Mouse (Mus musculus): ENCODE results near the gene Pigz. TPM values are rescaled to one million over a fixed set of nuclear protein-coding genes. Genes with fewer than 3 reads are reported as not detected.

Pigz gene
- total RNA-seq (2021) (1 to 10 TPM; 1.7 to 2.3 TPM), polyA plus RNA-seq (2012; rRNA removed) (2.4 and 2.9 TPM in 2 replicates)
- long read RNA-seq: 0 reads

GRCm38 (mm10) chr16:31933751-31934549 is at the start of gene Pigz:
TSS of gene Pigz (plus strand) at chr16:31933851.
- 15% methylated on average over 42 of the region's 42 CpGs for WGBS
- Histone ChIP-seq H3K27ac (peak within 1 kb of the TSS; percentile 73), H3K79me2 (replicated peaks; ENCODE audit: control insufficient read depth, insufficient read depth, low read length) (no peaks in the 10 kb centered on the region)

GRCm38 (mm10) chr16:31883902-31884301 is 49.7 kb upstream of the Pigz start:
- no peak overlapping the region for H3K9ac ChIP-seq (ENCODE audit: low read depth, low read length)
- intact Hi-C loops (cut with DNase I): no loop called here
- no peak for DNase-seq
- no peaks in the 10 kb centered on the region for H3K27me3 ChIP-seq (ENCODE audit: control insufficient read depth, insufficient read depth, low read length)
- WGBS: 35% methylated on average over 6 of the region's 6 CpGs
- H3K4me3 ChIP-seq: no peak overlapping the region
- H3K36me3 ChIP-seq (ENCODE audit: control insufficient read depth, insufficient read depth, low read length): no peaks in the 10 kb centered on the region
- H3K4me1 ChIP-seq (ENCODE audit: control insufficient read depth, insufficient read depth, low read length): no peaks in the 10 kb centered on the region
- no peak overlapping the region for H3K27ac ChIP-seq
- TF ChIP-seq POLR2A (IDR thresholded peaks at IDR 0.05; ENCODE audit: insufficient read depth, low read depth, low read length) (no peak), EP300 (IDR thresholded peaks at IDR 0.05; ENCODE audit: insufficient read depth, low read depth, low read length) (no peak), CTCF (IDR thresholded peaks at IDR 0.05) (no peak)
- H3K79me2 ChIP-seq (replicated peaks; ENCODE audit: control insufficient read depth, insufficient read depth, low read length): no peaks in the 10 kb centered on the region

More at GRCm38 (mm10) chr16:31933751-31934549, at the start of gene Pigz:
- TF ChIP-seq CTCF (IDR thresholded peaks at IDR 0.05) (no peak), POLR2A (IDR thresholded peaks at IDR 0.05; ENCODE audit: insufficient read depth, low read depth, low read length) (no peak), EP300 (IDR thresholded peaks at IDR 0.05; ENCODE audit: insufficient read depth, low read depth, low read length) (no peak)
- peak; percentile 72 to 77 for DNase-seq
- Histone ChIP-seq H3K36me3 (ENCODE audit: control insufficient read depth, insufficient read depth, low read length) (no peaks in the 10 kb centered on the region), H3K4me1 (ENCODE audit: control insufficient read depth, insufficient read depth, low read length) (no peaks in the 10 kb centered on the region), H3K9ac (ENCODE audit: low read depth, low read length) (peak within 1 kb of the TSS; percentile 80), H3K27me3 (ENCODE audit: control insufficient read depth, insufficient read depth, low read length) (peaks cover 4% of the 10 kb centered on the region; the same call in 1 of the 2 replicates), H3K4me3 (peak within 1 kb of the TSS; percentile 68)
- intact Hi-C loops (cut with DNase I): no loop called here

- WGBS: 87% methylated on average over 7 of the region's 7 CpGs
- no peaks in the 10 kb centered on the region for H3K4me1 ChIP-seq (ENCODE audit: control insufficient read depth, insufficient read depth, low read length)
- no peak overlapping the region for H3K4me3 ChIP-seq
- no peaks in the 10 kb centered on the region for H3K27me3 ChIP-seq (ENCODE audit: control insufficient read depth, insufficient read depth, low read length)
- no peak for TF ChIP-seq CTCF (IDR thresholded peaks at IDR 0.05)
- no peak for TF ChIP-seq POLR2A (IDR thresholded peaks at IDR 0.05; ENCODE audit: insufficient read depth, low read depth, low read length)
- TF ChIP-seq EP300 (IDR thresholded peaks at IDR 0.05; ENCODE audit: insufficient read depth, low read depth, low read length): no peak
- intact Hi-C loops (cut with DNase I): no loop called here
- no peaks in the 10 kb centered on the region for H3K79me2 ChIP-seq (replicated peaks; ENCODE audit: control insufficient read depth, insufficient read depth, low read length)
- no peaks in the 10 kb centered on the region for H3K36me3 ChIP-seq (ENCODE audit: control insufficient read depth, insufficient read depth, low read length)
- H3K9ac ChIP-seq (ENCODE audit: low read depth, low read length): no peak overlapping the region
- H3K27ac ChIP-seq: no peak overlapping the region
- DNase-seq: no peak
Measured at GRCm38 (mm10) chr16:31890907-31891306, 42.7 kb upstream of the Pigz start.

- Histone ChIP-seq H3K79me2 (replicated peaks; ENCODE audit: control insufficient read depth, insufficient read depth, low read length) (no peaks in the 10 kb centered on the region), H3K4me3 (no peak overlapping the region), H3K9ac (ENCODE audit: low read depth, low read length) (no peak overlapping the region), H3K4me1 (ENCODE audit: control insufficient read depth, insufficient read depth, low read length) (no peaks in the 10 kb centered on the region), H3K27me3 (ENCODE audit: control insufficient read depth, insufficient read depth, low read length) (no peaks in the 10 kb centered on the region), H3K27ac (no peak overlapping the region), H3K36me3 (ENCODE audit: control insufficient read depth, insufficient read depth, low read length) (no peaks in the 10 kb centered on the region)
- TF ChIP-seq POLR2A (IDR thresholded peaks at IDR 0.05; ENCODE audit: insufficient read depth, low read depth, low read length) (no peak), EP300 (IDR thresholded peaks at IDR 0.05; ENCODE audit: insufficient read depth, low read depth, low read length) (no peak), CTCF (IDR thresholded peaks at IDR 0.05) (no peak)
- whole genome bisulfite sequencing: 72% methylated on average over 5 of the region's 5 CpGs
- intact Hi-C loops (cut with DNase I): no loop called here
- no peak for DNase-seq
Measured at GRCm38 (mm10) chr16:31893396-31894141, 40.1 kb upstream of the Pigz start.

GRCm38 (mm10) chr16:31896971-31897774 is 36.5 kb upstream of the Pigz start:
- Histone ChIP-seq H3K4me3 (no peak overlapping the region), H3K9ac (ENCODE audit: low read depth, low read length) (no peak overlapping the region), H3K36me3 (ENCODE audit: control insufficient read depth, insufficient read depth, low read length) (no peaks in the 10 kb centered on the region), H3K27me3 (ENCODE audit: control insufficient read depth, insufficient read depth, low read length) (no peaks in the 10 kb centered on the region), H3K79me2 (replicated peaks; ENCODE audit: control insufficient read depth, insufficient read depth, low read length) (no peaks in the 10 kb centered on the region), H3K27ac (no peak overlapping the region), H3K4me1 (ENCODE audit: control insufficient read depth, insufficient read depth, low read length) (no peaks in the 10 kb centered on the region)
- DNase-seq: no peak
- 18% methylated on average over 29 of the region's 29 CpGs for WGBS
- intact Hi-C loops (cut with DNase I): no loop called here
- TF ChIP-seq EP300 (IDR thresholded peaks at IDR 0.05; ENCODE audit: insufficient read depth, low read depth, low read length) (no peak), POLR2A (IDR thresholded peaks at IDR 0.05; ENCODE audit: insufficient read depth, low read depth, low read length) (no peak), CTCF (IDR thresholded peaks at IDR 0.05) (no peak)

Measured in heart, adult 2 months (tissue).